Mouse (Mus musculus): Measurements from ENCODE around the gene Uroc1. TPM values are rescaled to one million over a fixed set of nuclear protein-coding genes. Genes with fewer than 3 reads are reported as not detected.

Uroc1 gene
- total RNA-seq (2015) (not detected in 2 replicates), total RNA-seq (2017) (not detected in 2 replicates)

DNA sequence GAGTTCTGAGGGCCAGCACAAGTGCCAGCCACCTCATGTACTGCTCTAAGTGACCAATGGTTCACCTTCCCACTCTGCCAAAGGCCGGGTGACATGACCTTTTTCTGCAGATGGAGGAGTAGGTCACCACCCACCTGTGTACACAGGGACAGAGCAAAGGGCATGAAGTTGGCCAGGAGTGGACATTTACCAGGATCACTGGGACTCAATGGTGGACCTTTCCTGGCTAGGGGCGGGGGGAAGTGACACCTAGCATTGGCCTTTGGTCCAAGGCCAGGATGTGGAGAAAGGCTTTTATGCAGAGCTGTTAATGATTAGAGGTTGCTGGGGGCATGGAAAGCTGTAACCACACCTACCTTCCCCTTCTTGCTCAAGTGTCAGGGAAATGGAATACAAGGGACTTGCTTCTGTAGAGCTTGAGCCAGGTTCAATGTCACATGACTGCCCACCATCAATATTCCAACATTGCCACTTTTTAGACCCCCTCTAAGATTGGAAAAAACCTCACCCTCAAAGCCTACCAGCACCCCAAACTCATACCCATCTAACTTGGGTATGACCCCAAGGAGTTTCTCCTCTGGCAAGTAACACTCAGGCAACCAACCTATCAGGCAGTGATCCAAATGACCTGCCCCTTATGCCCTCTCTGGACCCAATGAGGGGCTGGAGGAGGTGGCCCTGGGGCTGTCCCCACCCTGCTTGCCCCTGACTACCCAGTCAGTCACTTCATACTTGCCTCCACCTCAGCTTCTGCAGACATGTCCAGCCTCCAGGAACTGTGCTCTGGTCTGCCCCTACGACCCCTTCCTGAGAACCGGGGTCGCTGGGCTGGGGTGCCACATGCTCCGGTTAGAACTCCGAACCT lies at the start of gene Uroc1:
TSS of gene Uroc1 (plus strand) at position 724 of the 865 bp plus-strand sequence.
- no peak for ATAC-seq (replicated peaks; ENCODE audit: poor library complexity)

DNA sequence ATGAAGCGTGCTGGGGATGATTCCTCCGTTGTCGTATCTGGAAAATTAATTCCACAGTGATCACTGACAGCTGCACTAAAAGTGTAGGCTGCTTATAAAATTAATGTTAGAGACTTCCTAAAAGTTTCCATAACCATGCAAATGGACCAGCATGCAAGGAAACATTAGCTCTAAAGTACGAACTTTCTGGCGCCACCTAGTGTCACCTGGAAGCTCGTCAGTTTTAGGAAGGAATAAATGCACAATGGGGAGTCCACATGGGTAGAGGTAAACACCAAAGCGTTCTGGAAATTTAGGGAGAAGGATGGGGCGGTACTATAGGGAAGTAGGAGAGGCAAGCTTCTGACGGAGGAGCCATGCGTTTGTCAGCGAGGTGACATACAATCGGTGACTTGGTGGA lies 44.8 kb upstream of the Uroc1 start:
- ATAC-seq (replicated peaks; ENCODE audit: poor library complexity), result peak; percentile 60

DNA sequence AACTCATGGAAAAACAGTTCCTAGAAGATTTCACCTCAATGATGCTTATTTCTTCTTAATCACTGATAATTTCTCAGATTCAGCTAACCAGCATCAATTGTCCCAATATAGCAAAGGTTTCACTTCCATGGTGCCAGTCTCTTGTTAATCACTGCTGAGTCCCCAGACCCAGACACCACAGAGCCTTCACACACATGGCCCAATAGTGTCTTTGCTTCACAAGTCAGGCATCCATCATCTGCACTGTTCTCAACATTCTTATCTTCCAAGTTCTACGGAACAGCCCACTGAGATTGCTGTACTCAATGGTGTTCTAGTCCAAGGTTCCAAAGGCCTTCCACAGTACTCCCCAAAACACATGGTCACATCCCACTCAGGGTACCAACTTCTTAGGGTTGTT lies 32.2 kb upstream of the Uroc1 start, which contains the start of gene BC048671:
TSS of gene BC048671 (plus strand) at position 301 of the 400 bp plus-strand sequence.
- no peak for ATAC-seq (replicated peaks; ENCODE audit: poor library complexity)

DNA sequence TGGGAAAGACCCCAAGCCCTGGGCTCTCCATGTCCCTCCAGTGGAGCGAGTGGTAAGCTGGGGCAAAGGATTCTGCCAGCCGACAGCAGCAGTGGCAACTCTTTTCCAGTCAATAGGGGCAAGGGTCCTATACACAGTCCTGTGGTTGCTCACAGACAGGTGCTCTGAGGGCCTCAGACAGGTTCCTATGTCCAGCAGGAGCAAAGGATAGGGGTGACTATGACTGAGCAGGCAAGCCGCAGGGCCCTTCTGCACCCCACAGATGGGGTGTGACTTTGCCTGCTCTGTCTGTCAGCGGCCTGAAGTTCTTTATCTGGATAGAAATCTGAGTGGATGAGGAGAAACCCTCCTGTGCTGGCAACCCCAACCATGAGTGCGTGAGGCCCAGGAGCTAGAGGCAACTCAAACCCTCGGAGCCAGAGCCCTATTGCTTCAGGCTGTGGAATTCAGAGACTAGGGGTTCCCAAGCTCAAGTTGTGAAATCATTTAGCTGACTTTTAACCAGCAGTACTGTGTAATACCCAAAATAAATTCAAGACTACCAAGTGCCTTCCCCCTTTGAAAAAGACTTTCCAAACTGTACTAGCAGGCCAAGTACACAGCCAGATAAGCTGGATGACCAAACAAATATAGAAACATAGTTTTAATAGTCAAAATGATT lies 26.6 kb upstream of the Uroc1 start:
- ATAC-seq (replicated peaks; ENCODE audit: poor library complexity), result 0 out of 2 replicates have a peak, but pooled peaks have one; percentile 14

DNA sequence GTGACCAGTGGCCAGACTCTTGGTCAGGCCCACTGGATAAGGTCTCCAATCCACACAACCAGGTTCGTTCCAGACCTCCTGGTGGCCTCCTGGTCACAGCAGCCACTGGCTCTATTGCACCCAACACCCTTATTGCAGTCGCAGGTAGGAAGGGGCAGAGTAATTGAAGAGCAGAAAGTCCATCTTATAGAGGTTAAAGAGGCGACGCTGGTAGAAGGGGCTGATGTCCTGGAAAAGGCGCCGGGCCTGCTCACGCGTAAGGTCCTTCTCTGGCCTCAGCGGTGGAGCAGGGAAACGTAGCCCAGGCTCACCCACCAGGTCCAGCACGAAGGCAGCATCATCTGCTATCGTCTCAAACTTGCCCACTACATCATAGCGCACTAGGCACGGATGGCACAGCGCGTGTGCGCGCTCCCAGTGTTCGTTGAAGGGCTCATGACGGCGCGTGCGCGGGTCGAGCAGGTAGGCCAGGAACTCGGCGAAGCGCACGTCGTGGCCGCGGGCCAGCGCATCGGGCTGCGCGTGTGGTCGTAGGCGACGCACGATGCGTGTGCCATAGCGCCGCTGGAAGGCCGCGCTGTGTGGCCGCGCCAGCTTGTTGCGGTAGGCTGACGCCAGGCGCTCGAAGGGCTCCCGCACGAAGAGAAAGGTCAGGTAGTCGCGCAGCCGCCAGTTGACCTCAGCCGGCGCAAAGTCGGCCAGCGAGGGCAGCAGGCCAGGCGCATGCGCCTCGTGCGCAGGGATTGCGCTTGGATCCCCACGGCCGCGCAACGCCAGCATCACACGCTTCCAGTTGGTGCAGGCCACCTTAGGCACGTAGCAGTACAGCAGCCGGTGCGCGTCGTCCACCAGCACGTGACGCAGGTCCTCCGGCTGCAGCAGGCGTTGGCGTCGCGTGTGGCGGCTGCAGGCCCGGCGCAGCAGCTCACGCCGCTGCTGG lies 24.0 kb upstream of the Uroc1 start:
- no peak for ATAC-seq (replicated peaks; ENCODE audit: poor library complexity)

DNA sequence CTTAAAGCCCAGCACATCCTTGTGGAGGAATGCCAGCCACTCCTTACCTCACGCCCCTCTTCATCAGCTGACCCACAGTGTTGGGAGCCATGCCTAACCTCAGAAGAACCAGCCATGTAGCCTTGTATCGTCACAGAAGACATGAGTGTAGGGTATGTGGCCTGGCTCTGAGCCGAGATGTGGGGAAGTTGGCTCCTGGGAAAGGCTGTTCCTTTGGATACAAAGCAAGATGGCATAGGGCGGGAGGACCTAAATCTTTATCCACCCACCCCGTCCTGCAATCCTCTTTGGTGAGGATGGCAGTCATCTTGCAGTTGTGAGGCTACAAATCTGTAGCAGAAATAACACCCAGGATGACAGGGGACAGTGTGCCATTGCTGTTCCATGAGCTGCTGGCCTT lies 17.1 kb upstream of the Uroc1 start:
- no peak for ATAC-seq (replicated peaks; ENCODE audit: poor library complexity)

DNA sequence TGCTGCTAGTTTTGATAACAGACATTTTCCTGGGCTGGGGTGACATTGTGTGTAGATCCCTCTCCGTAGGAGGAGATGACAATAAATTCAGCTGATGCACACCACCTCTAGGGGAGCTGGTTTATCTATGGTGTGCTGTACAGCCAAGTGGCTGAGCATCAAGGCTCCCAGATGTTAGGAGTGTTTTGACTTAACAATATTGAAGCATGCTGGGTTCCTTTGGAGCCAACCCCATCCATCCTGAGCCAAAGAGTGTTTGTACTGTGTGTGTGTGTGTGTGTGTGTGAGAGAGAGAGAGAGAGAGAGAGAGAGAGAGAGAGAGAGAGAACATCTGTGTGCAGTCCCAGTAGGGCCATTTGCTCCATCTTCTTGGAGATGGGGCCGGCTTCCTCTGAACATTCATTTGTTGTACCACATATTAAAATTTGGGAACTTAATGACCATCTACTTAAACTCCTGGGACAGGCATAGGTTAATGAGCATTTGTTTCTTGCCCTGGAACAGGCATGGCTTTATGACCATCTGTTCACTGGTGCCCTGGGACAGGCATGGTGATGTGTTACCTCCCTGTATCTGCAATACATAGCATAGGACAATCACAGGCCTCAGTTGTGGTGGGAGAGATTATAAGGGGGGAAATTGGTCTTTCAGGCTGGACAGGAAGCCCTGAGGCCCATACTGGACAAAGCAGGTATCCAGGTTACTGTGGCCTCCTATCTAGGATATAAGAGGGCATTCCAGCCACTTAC lies 15.4 kb upstream of the Uroc1 start:
- no peak for ATAC-seq (replicated peaks; ENCODE audit: poor library complexity)

DNA sequence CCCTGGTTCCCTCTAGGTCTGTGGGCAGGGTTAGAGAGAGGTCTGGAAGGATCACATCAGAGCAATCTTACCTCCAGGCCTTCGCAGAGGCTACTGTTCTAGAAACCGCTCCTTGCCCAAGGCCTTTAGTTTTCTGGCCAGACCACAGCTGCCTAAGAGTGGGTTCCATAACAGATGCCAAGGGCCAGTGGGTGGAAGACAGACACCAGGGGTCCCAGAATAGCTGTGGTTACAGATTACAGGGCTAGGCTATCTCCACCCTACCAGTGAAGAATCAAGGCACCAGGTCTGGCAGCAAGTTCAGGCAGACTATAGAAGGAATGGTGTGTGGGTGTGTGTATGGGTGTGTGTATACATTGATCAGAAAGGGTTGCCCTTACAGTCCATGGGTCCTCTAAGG lies 14.1 kb upstream of the Uroc1 start:
- no peak; the same call in 1 of the 2 replicates for ATAC-seq (replicated peaks; ENCODE audit: poor library complexity)

DNA sequence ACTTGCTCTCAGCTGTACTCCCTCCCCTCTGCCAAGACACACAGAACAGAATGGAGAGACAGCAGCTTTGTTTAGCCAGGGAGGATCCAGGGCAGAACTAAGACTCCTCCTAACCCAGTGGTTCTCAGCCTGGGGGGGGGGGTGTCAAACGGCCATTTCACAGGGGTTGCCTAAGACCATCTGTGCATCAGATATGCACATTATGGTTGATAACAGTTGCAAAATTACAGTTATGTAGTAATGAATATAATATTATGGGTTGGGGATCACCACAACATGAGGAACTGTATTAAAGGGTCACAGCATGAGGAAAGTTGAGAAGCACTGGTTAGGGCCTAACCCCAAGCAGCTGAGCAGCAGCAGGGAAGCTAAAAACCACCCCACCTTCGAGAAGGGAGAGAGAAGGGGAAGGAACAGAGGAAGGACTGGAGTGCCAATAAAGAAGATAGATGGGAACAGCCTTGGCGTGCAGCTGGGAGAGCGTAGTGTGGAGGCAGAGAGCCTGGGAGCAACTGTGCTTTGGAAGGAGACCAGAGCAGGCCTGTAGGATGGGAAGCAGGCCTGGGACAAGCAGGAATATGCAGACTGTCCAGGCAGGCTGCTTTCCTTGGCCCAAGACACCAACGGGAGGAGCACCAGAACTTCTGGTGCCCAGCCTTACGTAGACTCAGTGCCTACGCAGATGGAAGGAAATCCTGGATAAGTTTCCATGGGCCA lies 13.5 kb upstream of the Uroc1 start:
- peak; percentile 59 for ATAC-seq (replicated peaks; ENCODE audit: poor library complexity)

DNA sequence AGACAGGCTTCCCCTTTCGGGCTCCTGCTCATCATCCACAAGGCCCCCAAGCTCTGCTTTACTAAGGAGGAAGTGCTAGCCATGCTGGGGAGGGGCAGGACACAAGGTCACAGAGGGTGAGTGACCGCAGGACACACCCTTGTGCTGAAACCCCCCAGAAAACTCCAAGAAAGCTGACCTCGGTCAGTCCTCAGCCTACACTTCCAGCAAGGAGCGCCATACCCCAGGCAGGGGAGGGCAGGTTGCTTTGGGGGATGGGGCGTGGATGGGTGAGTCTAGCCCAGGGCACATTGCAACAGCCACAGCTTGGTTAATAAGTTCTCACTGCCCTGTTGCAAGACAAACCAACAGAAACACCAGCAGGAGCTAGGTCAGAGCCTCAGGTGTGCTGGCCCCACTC lies 12.7 kb upstream of the Uroc1 start:
- ATAC-seq (replicated peaks; ENCODE audit: poor library complexity), result peak; percentile 35

DNA sequence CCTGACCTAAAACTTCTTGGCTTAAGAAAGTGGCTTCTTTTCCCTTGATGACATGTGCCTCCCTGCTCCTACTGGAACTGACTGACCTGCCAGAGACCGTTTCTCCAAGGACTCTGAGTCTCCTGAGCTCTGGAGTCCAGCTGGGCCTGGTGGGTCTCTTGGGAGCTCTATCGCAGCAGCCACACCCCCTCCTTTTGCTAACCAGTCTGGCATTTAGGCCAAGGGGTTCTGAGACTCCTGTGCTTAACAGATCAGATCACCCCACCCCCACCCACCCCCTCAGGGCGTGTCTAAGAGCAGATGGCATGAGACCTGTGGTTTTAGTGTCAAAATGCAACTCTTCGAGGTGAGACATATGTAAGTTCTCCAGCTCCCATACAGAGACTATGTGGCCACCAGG lies 11.3 kb upstream of the Uroc1 start:
- ATAC-seq (replicated peaks; ENCODE audit: poor library complexity), result no peak

DNA sequence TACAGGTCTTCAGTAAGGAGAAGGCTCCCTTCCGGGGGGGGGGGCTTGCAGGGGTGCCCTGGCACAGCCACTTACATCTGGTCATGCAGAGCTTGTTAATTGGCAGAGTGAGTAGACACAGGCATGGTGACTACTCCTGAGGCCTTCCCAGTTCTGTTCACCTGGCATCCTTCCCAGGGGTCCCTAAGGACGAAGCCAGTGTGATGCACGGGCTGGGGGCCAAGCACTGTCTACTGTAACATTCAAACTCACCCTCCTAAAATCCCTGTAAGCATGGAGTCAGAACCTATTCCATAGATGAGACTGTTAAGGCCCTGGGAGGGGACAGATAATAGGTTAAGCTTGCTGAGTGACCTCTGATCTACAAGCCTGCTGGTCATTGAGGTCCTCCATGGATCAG lies 9.1 kb upstream of the Uroc1 start:
- no peak for ATAC-seq (replicated peaks; ENCODE audit: poor library complexity)

DNA sequence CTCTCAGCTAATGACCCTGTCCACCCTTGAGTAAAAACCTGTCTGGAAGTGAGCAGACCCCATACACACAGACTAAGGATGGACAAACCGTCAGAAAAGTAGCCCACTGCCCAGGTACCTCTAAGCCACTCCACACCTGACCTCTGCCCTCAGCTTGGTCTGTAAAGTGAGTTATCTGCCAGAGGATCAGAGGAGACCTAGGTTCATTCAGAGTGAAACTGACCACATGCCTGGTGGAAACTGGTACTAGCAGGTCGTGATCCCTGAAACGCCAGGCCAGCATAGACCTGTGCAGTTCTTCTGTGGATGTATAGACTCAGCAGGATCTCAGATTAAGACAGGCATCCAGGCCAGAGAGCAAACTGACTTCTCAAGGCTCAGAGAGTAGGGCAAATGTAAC lies 8.6 kb upstream of the Uroc1 start:
- no peak for ATAC-seq (replicated peaks; ENCODE audit: poor library complexity)

DNA sequence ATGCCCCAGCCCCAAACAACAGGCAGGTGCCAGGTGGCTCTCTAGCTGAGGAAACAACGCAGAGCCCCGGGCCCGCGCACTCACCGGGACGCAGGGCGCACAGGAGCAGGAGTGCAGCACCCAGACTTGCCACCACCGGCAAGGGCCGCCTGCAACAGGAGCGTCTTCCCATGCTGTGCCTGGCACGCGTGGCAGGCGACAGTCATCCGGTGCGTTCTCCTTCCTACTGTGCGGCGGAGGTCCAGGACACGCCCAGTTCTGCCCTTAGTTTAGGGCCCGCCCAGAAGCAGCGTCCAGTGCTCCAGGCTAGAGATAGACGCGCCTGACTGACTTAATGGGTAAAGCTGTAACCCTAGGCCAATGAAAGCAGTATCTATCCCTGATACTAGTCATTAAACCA lies 8.1 kb upstream of the Uroc1 start, which contains the start of gene Chst13:
TSS of gene Chst13 (minus strand) at position 195 of the 400 bp plus-strand sequence.
- ATAC-seq (replicated peaks; ENCODE audit: poor library complexity), result peak; percentile 73

DNA sequence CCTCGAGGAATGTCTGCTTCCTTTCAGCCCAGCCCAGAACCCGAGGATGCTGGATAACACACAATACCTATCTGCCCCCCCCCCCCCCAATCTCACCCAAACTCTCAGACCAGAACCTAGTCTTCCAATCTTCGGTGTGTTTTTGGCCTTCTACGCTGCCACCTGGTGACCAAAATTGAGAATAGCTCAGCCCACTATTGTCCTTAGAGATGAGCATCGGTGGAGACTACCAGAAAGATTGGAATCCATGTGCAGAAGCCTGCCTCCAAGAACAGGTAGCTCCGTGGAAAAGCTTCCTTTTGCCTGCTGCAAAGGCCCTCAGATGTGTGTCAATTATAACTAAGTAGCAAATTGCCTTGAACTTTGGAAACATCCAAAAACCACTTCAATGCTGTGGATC lies 5.4 kb upstream of the Uroc1 start:
- ATAC-seq (replicated peaks; ENCODE audit: poor library complexity), result peak; percentile 54

DNA sequence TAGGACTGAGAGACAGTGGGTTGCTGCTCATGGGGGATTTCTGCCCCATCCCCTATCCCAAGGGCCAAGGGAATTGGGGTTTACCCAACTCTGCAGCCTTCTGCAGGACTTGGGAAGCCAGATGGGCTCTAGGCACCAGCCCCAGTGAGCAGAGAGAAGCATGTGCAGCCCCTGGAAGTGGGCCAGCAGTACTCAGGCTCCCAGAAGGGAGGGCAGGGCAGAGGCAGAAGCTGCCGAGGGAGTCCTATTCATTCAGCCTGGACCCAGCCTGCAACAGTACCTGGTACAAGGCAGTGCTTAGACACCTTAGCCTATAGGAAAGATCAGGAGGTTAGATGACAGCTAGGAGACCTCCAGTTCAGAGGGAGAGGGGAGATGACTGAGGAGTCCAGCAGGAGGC lies 3.1 kb upstream of the Uroc1 start:
- no peak for ATAC-seq (replicated peaks; ENCODE audit: poor library complexity)

DNA sequence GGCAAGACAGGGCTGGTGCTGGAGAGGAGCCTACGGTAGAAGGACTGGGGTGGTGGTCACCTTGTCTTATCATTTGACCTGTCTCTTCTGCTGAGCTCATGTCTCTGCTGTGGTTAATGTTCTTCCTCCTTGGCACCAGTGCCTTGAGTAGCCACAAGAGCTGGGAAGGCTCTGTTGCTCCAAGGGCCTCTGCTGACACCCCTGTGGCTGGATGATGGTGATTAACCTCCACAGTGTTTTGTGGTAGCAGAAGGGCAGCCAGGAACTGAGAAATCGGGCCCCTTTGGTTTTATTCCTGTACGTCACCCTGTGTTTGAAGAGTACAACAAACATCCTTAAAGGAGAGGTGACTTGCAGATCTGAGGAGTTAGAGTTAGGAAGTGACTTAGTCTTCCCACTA lies 1.2 kb downstream of the Uroc1 start:
- ATAC-seq (replicated peaks; ENCODE audit: poor library complexity), result peak; percentile 65

DNA sequence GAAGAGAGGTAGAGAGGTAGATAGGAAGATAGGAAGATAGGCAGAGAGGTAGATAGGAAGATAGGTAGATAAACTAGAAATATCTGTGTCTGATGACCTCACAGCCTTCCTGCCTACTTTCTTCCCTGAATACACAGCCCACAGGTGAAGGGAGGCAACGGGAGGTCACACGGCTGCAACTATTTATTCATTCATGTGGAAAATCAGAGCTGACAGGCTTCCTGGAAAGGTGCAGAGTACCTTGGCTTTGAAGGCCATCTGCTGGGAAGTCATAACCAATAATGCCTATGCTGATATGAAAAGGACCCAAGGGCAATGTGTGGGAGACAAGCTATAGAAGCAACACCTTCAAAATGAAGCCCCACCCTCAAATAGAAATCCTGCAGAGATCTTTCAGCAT lies 9.3 kb downstream of the Uroc1 start:
- no peak for ATAC-seq (replicated peaks; ENCODE audit: poor library complexity)

DNA sequence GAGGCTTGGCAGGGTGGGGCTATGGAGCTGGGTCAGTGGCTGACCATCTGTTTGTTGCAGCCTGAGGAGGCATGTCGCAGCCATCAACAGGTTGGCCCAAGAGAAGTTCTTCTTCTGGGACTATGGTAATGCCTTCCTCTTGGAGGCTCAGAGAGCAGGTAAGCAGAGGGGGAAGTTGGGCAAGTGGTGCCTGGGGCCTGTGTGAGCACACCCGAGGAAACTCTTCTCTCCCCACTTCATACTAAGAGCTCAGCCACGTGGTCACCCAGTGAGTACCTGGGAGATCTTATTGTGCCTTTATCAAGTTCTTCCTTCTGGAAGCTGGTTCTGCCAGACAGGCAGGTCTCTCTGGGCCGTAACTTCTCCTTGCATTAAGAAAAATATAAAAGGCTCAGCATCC lies 14.1 kb downstream of the Uroc1 start:
- peak; percentile 43; the same call in 1 of the 2 replicates for ATAC-seq (replicated peaks; ENCODE audit: poor library complexity)

DNA sequence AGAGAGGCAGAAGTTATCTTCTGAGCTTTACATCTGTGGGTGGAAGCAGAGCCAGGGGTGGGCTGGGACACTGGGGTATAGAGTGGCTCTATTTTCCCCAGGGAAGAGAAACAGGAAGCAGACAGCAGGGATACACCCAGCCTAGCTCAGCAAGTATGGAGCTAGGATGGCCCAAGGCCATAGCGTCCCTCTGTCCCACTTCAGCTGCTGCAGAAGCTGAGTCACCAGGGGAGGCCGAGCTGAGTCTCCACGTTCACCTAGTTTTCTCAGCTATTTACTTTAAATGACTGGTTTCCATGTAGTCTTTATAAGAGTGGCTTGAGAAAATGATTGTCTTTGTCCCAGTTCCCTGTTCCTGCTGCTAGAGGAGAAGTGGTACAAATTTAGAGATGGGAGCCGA lies 15.4 kb downstream of the Uroc1 start:
- ATAC-seq (replicated peaks; ENCODE audit: poor library complexity), result no peak

Data from megakaryocyte progenitor cell, adult 5-6 weeks (primary cell).